Mouse (Mus musculus) WW6 (cell line): Measurements from ENCODE around the gene Fgfr2.

Experiments used
- DNase-seq: peaks from one replicate; pipeline ENCODE4 v3.0.0-alpha.2; 2013; ENCODE audit warnings: low read depth, low spot score

The Fgfr2 gene

GRCm38 (mm10) chr7:133088411-133088810, 34.7 kb downstream of the Fgfr2 start:
- no peak for DNase-seq

GRCm38 (mm10) chr7:133085408-133085807, 37.7 kb downstream of the Fgfr2 start:
- no peak for DNase-seq

GRCm38 (mm10) chr7:133083936-133084614, 39.1 kb downstream of the Fgfr2 start:
- no peak for DNase-seq

- DNase-seq, result no peak
Observed at GRCm38 (mm10) chr7:133078929-133079328, 44.2 kb downstream of the Fgfr2 start.

GRCm38 (mm10) chr7:133074462-133075133, 48.6 kb downstream of the Fgfr2 start:
- no peak for DNase-seq

GRCm38 (mm10) chr7:133073147-133073651, 50.0 kb downstream of the Fgfr2 start:
- no peak for DNase-seq

GRCm38 (mm10) chr7:133072535-133072934, 50.6 kb downstream of the Fgfr2 start:
- DNase-seq, result no peak

- no peak for DNase-seq
Observed at GRCm38 (mm10) chr7:133067321-133067841, 55.8 kb downstream of the Fgfr2 start.

- no peak for DNase-seq
Observed at GRCm38 (mm10) chr7:133066776-133067175, 56.4 kb downstream of the Fgfr2 start.

GRCm38 (mm10) chr7:133062055-133062454, 61.1 kb downstream of the Fgfr2 start:
- no peak for DNase-seq

- no peak for DNase-seq
Observed at GRCm38 (mm10) chr7:133060170-133060569, 63.0 kb downstream of the Fgfr2 start.

GRCm38 (mm10) chr7:133059517-133060104, 63.5 kb downstream of the Fgfr2 start:
- DNase-seq, result no peak

GRCm38 (mm10) chr7:133059150-133059509, 64.0 kb downstream of the Fgfr2 start:
- no peak for DNase-seq

- DNase-seq, result no peak
Observed at GRCm38 (mm10) chr7:133058496-133059149, 64.5 kb downstream of the Fgfr2 start.

GRCm38 (mm10) chr7:133056924-133057323, 66.2 kb downstream of the Fgfr2 start:
- no peak for DNase-seq

GRCm38 (mm10) chr7:133054486-133054885, 68.7 kb downstream of the Fgfr2 start:
- DNase-seq, result no peak

GRCm38 (mm10) chr7:133053757-133054156, 69.4 kb downstream of the Fgfr2 start:
- no peak for DNase-seq

- DNase-seq, result no peak
Observed at GRCm38 (mm10) chr7:133052819-133053218, 70.3 kb downstream of the Fgfr2 start.

GRCm38 (mm10) chr7:133050681-133051080, 72.5 kb downstream of the Fgfr2 start:
- DNase-seq, result no peak

- DNase-seq, result no peak
Observed at GRCm38 (mm10) chr7:133048085-133048630, 75.0 kb downstream of the Fgfr2 start.

GRCm38 (mm10) chr7:133047287-133047686, 75.9 kb downstream of the Fgfr2 start:
- DNase-seq, result no peak

- no peak for DNase-seq
Observed at GRCm38 (mm10) chr7:133044721-133045120, 78.4 kb downstream of the Fgfr2 start.
